Mouse (Mus musculus): ENCODE measurements around the gene Mthfr. TPM values are rescaled to one million over a fixed set of nuclear protein-coding genes. Genes with fewer than 3 reads are reported as not detected.
A peak's percentile ranks its signal among the peaks of the same experiment; 100 is the strongest.

Gene Mthfr
- polyA plus RNA-seq, 1 experiment, result 36.3 TPM

DNA sequence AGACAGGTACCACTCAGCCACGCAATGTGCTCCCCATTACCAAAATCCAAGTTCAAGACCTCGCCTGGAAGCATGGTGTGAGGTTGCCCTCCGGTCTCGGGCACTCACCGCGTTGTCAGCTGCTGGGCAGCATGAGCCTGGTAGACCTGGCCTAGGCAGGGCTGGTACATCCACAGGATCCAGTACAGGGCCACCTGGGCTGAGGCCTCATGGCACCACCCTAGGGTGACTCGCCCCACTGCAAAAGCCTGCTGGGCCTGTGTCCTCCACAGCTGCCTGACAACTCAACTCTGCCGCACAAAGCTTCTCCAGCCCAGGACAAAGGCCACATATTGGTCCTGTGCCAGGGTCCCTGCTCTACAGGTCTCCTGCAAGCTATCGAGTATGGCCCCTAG lies 22.2 kb downstream of the Mthfr start:
- 85% methylated on average over 9 of the region's 9 CpGs for WGBS
- 0 out of 2 replicates have a peak, but pooled peaks cover 2% of the 10 kb centered on the region for H3K36me3 ChIP-seq (ENCODE audit: control insufficient read depth, insufficient read depth, low read length)
- DNase-seq, result no peak
- no peak overlapping the region for H3K4me3 ChIP-seq (ENCODE audit: insufficient read depth, low read depth, low read length)
- H3K4me1 ChIP-seq (ENCODE audit: control insufficient read depth, insufficient read depth, low read length), result peaks cover 12% of the 10 kb centered on the region
- TF ChIP-seq CTCF (conservative IDR thresholded peaks at IDR 0.05; ENCODE audit: insufficient read depth, insufficient read length, low read depth, low read length) (no peak), POLR2A (IDR thresholded peaks at IDR 0.05; ENCODE audit: low read depth, low read length) (no peak)
- no peaks in the 10 kb centered on the region for H3K27me3 ChIP-seq (replicated peaks; ENCODE audit: control insufficient read depth, insufficient read depth, low read length)
- H3K27ac ChIP-seq (ENCODE audit: insufficient read depth, low read depth, low read length), result no peak overlapping the region

DNA sequence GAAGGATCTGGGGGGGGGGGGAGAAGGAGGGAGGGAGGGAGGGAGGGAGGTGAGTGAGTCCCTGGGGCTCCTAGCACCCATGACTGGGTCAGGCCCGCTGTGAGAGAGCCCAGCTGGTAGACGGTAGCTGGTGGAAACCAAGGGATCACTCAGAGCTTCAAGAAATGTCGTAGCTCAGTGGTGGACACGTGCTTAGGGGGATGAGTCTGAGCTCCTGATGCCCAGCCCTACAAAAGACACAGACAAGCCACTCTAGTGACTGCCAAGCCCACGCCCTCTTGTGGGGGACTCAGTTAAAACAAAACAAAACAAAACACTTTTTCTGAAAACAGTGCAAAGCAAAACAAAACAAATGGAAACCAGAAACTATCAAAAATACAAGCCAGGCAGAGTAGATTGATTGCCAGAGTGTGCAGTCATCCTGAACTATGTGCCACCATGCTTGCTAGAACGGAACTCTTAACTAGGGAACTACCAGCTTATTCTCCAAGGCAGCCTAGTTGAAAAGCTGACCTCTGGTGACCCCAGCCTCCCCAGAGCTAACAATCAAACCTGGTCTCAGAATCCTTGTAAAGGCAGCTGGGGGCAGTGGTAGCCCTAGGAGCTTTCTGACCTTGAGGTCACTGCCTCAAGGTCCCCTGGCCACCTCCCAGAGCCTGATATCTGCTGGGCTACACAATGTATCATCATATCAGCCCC lies 27.0 kb downstream of the Mthfr start:
- no peak for TF ChIP-seq POLR2A (IDR thresholded peaks at IDR 0.05; ENCODE audit: low read depth, low read length)
- TF ChIP-seq CTCF (conservative IDR thresholded peaks at IDR 0.05; ENCODE audit: insufficient read depth, insufficient read length, low read depth, low read length), result peak; percentile 29; the same call in 1 of the 2 replicates
- Histone ChIP-seq H3K27me3 (replicated peaks; ENCODE audit: control insufficient read depth, insufficient read depth, low read length) (no peaks in the 10 kb centered on the region), H3K36me3 (ENCODE audit: control insufficient read depth, insufficient read depth, low read length) (no peaks in the 10 kb centered on the region), H3K4me1 (ENCODE audit: control insufficient read depth, insufficient read depth, low read length) (peaks cover 12% of the 10 kb centered on the region), H3K4me3 (ENCODE audit: insufficient read depth, low read depth, low read length) (no peak overlapping the region), H3K27ac (ENCODE audit: insufficient read depth, low read depth, low read length) (peak overlapping the region; percentile 29)
- peak; percentile 57 for DNase-seq
- 34% methylated on average over 6 of the region's 6 CpGs for WGBS

- Histone ChIP-seq H3K27ac (ENCODE audit: insufficient read depth, low read depth, low read length) (peak overlapping the region; percentile 29), H3K4me1 (ENCODE audit: control insufficient read depth, insufficient read depth, low read length) (peaks cover 12% of the 10 kb centered on the region), H3K27me3 (replicated peaks; ENCODE audit: control insufficient read depth, insufficient read depth, low read length) (no peaks in the 10 kb centered on the region), H3K36me3 (ENCODE audit: control insufficient read depth, insufficient read depth, low read length) (no peaks in the 10 kb centered on the region), H3K4me3 (ENCODE audit: insufficient read depth, low read depth, low read length) (no peak overlapping the region)
- no peak for TF ChIP-seq POLR2A (IDR thresholded peaks at IDR 0.05; ENCODE audit: low read depth, low read length)
- no peak for TF ChIP-seq CTCF (conservative IDR thresholded peaks at IDR 0.05; ENCODE audit: insufficient read depth, insufficient read length, low read depth, low read length)
- WGBS, result 14% methylated on average over 9 of the region's 9 CpGs
- peak; percentile 91 for DNase-seq
Observed at GRCm38 (mm10) chr4:148066401-148066744, 27.5 kb downstream of the Mthfr start.

DNA sequence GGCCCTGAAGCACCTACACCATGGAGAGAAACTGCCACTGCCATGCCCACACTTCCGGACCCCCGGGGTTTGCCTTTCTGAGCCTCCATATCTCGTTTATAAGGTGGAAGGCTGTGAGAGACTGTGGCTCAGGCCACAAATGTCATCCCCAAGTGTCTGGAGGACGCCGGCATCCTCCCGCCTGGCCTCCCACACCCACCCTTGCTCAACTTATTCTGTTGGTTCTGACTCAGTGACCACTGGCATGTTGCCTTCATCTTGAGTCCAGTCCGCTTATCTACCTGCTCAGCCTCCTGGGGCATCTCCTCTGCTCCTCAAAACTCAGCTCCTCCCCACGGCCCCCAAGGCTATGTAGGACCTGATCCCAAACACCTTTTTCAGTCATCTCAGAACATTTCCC lies 28.5 kb downstream of the Mthfr start:
- no peak overlapping the region for H3K4me3 ChIP-seq (ENCODE audit: insufficient read depth, low read depth, low read length)
- H3K36me3 ChIP-seq (ENCODE audit: control insufficient read depth, insufficient read depth, low read length), result no peaks in the 10 kb centered on the region
- TF ChIP-seq CTCF (conservative IDR thresholded peaks at IDR 0.05; ENCODE audit: insufficient read depth, insufficient read length, low read depth, low read length) (no peak), POLR2A (IDR thresholded peaks at IDR 0.05; ENCODE audit: low read depth, low read length) (no peak)
- 79% methylated on average over 8 of the region's 8 CpGs for WGBS
- H3K4me1 ChIP-seq (ENCODE audit: control insufficient read depth, insufficient read depth, low read length), result peaks cover 12% of the 10 kb centered on the region
- H3K27ac ChIP-seq (ENCODE audit: insufficient read depth, low read depth, low read length), result no peak overlapping the region
- H3K27me3 ChIP-seq (replicated peaks; ENCODE audit: control insufficient read depth, insufficient read depth, low read length), result no peaks in the 10 kb centered on the region
- DNase-seq, result no peak

- TF ChIP-seq POLR2A (IDR thresholded peaks at IDR 0.05; ENCODE audit: low read depth, low read length) (no peak), CTCF (conservative IDR thresholded peaks at IDR 0.05; ENCODE audit: insufficient read depth, insufficient read length, low read depth, low read length) (no peak)
- peaks cover 12% of the 10 kb centered on the region for H3K4me1 ChIP-seq (ENCODE audit: control insufficient read depth, insufficient read depth, low read length)
- H3K36me3 ChIP-seq (ENCODE audit: control insufficient read depth, insufficient read depth, low read length), result no peaks in the 10 kb centered on the region
- H3K27me3 ChIP-seq (replicated peaks; ENCODE audit: control insufficient read depth, insufficient read depth, low read length), result no peaks in the 10 kb centered on the region
- no peak overlapping the region for H3K27ac ChIP-seq (ENCODE audit: insufficient read depth, low read depth, low read length)
- H3K4me3 ChIP-seq (ENCODE audit: insufficient read depth, low read depth, low read length), result no peak overlapping the region
- 85% methylated on average over 9 of the region's 9 CpGs for whole genome bisulfite sequencing
- DNase-seq, result no peak
Observed at GRCm38 (mm10) chr4:148069602-148070218, 30.8 kb downstream of the Mthfr start.

DNA sequence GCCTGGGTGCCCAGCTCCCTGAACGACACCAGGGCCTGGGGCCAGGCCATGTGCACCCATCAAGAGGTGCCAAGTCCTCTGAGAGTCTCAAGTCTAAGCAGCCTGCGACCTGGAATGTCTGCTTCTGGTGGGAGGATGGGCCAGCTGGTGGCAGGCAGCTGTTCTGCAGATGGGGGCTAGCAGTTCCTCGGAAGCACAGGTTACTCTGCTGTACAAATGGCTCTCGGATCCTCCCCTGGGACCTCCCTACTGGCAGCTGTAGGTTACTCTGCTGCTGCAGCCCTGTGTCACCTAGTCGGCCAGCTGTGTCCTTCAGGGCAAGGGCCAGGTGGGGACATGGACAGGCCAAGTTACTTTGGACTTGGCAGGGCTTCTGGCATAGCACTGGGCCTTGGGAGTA lies 32.6 kb downstream of the Mthfr start:
- DNase-seq, result peak; percentile 75
- Histone ChIP-seq H3K27me3 (replicated peaks; ENCODE audit: control insufficient read depth, insufficient read depth, low read length) (no peaks in the 10 kb centered on the region), H3K27ac (ENCODE audit: insufficient read depth, low read depth, low read length) (no peak overlapping the region), H3K4me1 (ENCODE audit: control insufficient read depth, insufficient read depth, low read length) (peaks cover 2% of the 10 kb centered on the region), H3K4me3 (ENCODE audit: insufficient read depth, low read depth, low read length) (no peak overlapping the region), H3K36me3 (ENCODE audit: control insufficient read depth, insufficient read depth, low read length) (no peaks in the 10 kb centered on the region)
- WGBS, result 39% methylated on average over 5 of the region's 5 CpGs
- no peak for TF ChIP-seq POLR2A (IDR thresholded peaks at IDR 0.05; ENCODE audit: low read depth, low read length)
- TF ChIP-seq CTCF (conservative IDR thresholded peaks at IDR 0.05; ENCODE audit: insufficient read depth, insufficient read length, low read depth, low read length), result no peak

DNA sequence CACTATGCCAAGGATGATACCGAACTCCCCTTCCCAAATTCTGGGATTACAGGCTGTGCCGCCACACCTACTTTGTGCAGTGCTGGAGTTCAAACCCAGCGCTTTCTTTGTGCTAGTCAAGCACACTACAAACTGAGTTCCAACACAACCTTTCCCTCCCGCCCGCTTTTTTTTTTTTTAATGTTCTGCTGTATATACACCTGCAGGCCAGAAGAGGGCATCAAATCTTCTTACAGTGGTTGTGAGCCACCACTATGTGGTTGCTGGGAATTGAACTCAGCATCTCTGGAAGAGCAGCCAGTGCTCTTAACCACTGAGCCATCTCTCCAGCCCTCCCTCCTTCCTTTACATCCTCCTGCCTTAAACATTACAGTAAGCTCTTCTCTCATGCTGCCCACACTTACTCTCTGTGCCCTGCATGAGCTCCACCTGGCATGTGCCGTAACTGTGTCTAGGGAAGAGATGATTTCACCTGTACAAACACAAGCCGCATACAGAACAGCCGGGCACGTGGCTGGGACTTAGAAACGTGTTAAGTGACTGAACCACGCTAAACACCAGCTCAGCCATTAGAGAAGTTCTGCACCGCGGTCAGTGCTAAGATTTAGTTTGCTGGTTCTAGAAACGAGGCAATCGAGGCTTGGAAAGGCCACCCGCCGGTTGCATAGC lies 35.8 kb downstream of the Mthfr start:
- Histone ChIP-seq H3K4me3 (ENCODE audit: insufficient read depth, low read depth, low read length) (peak overlapping the region; percentile 43; the same call in 1 of the 2 replicates), H3K27me3 (replicated peaks; ENCODE audit: control insufficient read depth, insufficient read depth, low read length) (no peaks in the 10 kb centered on the region), H3K27ac (ENCODE audit: insufficient read depth, low read depth, low read length) (no peak overlapping the region), H3K36me3 (ENCODE audit: control insufficient read depth, insufficient read depth, low read length) (no peaks in the 10 kb centered on the region), H3K4me1 (ENCODE audit: control insufficient read depth, insufficient read depth, low read length) (no peaks in the 10 kb centered on the region)
- WGBS, result 46% methylated on average over 17 of the region's 17 CpGs
- TF ChIP-seq POLR2A (IDR thresholded peaks at IDR 0.05; ENCODE audit: low read depth, low read length), result no peak
- 0 out of 2 replicates have a peak, but pooled peaks have one; percentile 25 for TF ChIP-seq CTCF (conservative IDR thresholded peaks at IDR 0.05; ENCODE audit: insufficient read depth, insufficient read length, low read depth, low read length)
- peak; percentile 45 for DNase-seq
